Mouse (Mus musculus): ENCODE results near the gene Mctp1. TPM values are rescaled to one million over a fixed set of nuclear protein-coding genes. Genes with fewer than 3 reads are reported as not detected.
A peak's percentile ranks its signal among the peaks of the same experiment; 100 is the strongest.

The Mctp1 gene
- total RNA-seq, 2 experiments from 2014 or later = 31.9 to 36.7 TPM

DNA sequence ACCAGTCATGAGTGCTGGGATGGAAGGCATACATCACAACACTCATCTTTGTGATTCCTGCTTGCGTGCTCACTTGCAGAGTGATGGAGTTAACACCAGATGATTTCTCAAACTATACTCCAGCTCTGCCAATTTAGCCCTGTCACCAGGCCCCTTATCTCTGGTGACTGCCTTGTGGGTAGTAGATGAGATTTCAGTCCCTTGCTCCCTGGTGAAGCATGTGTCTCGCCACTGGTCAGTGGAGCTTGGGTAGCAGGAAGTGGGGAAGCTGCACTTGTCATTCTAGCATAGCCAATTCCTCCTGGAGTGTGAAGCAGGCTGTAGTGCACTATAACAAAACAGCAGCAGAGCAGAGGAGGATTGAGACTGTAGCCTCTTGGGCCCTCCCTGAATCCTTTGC is 208.6 kb downstream of the Mctp1 start:
- intact Hi-C loops (cut with DNase I) = no loop called here
- no peak for DNase-seq

GRCm38 (mm10) chr13:76597005-76597404 is 212.7 kb downstream of the Mctp1 start:
- intact Hi-C loops (cut with DNase I) = no loop called here
- no peak for DNase-seq

- no peak for DNase-seq
- intact Hi-C loops (cut with DNase I) = no loop called here
Measured at GRCm38 (mm10) chr13:76609425-76609824, 225.1 kb downstream of the Mctp1 start.

DNA sequence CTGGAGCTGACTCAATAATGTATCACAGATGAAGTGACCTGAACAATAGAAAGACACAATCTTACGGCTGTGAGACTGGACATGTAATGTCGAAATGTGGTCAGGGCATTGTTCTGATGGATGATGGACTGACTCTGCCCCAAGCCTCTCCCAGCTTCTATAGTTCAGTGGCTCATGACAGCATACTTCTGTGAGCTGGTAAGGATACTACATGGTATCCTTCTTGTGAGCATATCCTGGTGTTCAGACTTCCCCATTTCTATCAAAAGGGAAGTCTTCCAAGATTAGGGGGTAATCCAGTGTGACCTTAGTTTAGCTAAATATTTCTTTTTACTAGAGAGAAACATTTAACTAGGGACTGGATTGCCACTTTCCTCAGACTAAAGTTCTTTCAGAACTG is 227.2 kb downstream of the Mctp1 start:
- intact Hi-C loops (cut with DNase I) = no loop called here
- DNase-seq = no peak

- intact Hi-C loops (cut with DNase I) = no loop called here
Measured at GRCm38 (mm10) chr13:76620111-76620510, 235.8 kb downstream of the Mctp1 start.

GRCm38 (mm10) chr13:76620525-76620924 is 236.2 kb downstream of the Mctp1 start:
- intact Hi-C loops (cut with DNase I) = no loop called here
- DNase-seq = no peak

More at GRCm38 (mm10) chr13:76620111-76620510, 235.8 kb downstream of the Mctp1 start:
- no peak for DNase-seq

GRCm38 (mm10) chr13:76633707-76634106 is 249.4 kb downstream of the Mctp1 start:
- DNase-seq = no peak
- intact Hi-C loops (cut with DNase I) = no loop called here

DNA sequence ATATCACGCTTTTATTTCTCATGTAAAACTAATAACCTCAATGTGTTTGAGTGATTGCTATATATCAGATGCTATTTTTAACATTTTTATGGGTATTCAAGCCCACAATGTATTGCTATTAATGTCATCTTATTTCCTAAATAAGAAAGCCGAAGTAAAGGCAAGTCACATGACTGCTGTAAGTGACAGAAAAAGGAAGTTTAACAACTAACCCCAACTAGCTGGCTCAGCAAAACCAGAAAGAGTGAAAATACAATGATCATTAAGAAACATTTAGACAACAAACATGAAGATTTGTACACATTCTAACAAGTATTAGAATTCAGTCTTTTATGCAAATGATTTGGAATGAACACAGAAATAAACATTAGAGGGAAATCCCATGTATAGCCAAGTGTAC is 253.9 kb downstream of the Mctp1 start:
- no peak for DNase-seq
- intact Hi-C loops (cut with DNase I) = no loop called here

- intact Hi-C loops (cut with DNase I) = no loop called here
Measured at GRCm38 (mm10) chr13:76659523-76659922, 275.2 kb downstream of the Mctp1 start.

GRCm38 (mm10) chr13:76681286-76681685 is 297.0 kb downstream of the Mctp1 start:
- DNase-seq = no peak
- intact Hi-C loops (cut with DNase I) = loop anchor here (5.0 to 10.0 kb wide), 2 partner anchors 266 to 469 kb away; no protein-coding TSS in a partner anchor

More at GRCm38 (mm10) chr13:76659523-76659922, 275.2 kb downstream of the Mctp1 start:
- DNase-seq = no peak

- DNase-seq = no peak
- intact Hi-C loops (cut with DNase I) = loop anchor here (10.0 kb wide), 1 partner anchor 275 kb away; no protein-coding TSS in a partner anchor
Measured at GRCm38 (mm10) chr13:76689349-76689748, 305.0 kb downstream of the Mctp1 start.

- intact Hi-C loops (cut with DNase I) = no loop called here
- no peak for DNase-seq
Measured at GRCm38 (mm10) chr13:76690143-76690542, 305.8 kb downstream of the Mctp1 start.

DNA sequence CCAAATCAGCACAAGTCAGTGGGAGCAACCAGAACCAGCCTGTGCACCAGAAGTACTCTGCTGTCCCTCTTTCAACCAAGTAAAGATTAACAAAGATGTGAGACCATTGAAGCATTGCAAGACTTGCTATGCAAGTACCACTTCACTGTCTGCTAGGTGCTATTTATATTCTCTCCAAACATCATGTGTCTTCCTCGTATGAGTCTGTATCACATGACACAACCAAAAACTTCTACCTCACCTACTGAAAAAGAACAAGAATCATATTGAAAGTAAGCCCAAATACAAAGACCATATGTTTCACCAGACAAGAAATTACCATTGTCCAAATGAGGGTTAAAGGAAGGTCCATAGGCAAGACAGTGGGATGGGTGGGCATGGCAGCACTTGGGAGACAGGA is 306.4 kb downstream of the Mctp1 start:
- intact Hi-C loops (cut with DNase I) = no loop called here
- DNase-seq = no peak

- DNase-seq = no peak
- intact Hi-C loops (cut with DNase I) = no loop called here
Measured at GRCm38 (mm10) chr13:76734013-76734412, 349.7 kb downstream of the Mctp1 start.

DNA sequence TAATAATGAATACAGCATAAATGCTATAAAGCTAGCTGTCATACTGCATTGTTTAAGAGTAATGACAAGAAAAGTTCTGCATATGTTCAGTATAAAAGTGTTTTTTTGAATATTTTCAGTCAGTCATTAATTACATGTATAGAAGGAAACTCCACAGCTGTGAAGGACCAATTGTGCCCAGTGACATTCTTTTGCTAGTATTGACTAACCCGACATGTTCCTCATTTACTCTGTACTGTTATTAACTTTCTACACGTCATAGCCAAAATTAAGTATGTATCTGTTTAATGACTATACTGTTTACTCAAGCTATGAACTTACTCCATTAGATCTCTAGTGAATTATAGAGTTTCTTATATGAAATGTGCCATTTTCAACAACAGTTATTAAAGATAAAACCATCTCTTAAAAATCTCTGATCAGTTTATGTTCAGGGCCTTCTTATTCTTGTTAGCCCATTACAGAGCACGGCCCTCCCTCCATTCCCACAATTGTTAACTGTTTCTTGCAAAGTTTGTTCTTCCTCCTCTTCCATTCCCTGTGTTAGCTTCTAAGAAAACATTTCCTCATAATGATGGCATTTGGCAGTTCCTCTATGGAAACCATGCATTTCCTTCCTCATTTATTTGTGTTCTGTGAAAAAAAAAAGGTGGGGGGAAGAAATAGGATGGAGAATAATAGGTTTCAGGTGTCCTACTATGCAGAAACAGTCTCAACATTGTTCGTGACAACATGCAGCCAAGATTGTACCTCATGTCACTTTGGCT is 366.5 kb downstream of the Mctp1 start:
- intact Hi-C loops (cut with DNase I) = no loop called here
- DNase-seq = no peak

- DNase-seq = peak; percentile 22
- intact Hi-C loops (cut with DNase I) = no loop called here
Measured at GRCm38 (mm10) chr13:76759832-76760490, 375.6 kb downstream of the Mctp1 start.

- DNase-seq = no peak
- intact Hi-C loops (cut with DNase I) = no loop called here
Measured at GRCm38 (mm10) chr13:76799662-76800061, 415.3 kb downstream of the Mctp1 start.

DNA sequence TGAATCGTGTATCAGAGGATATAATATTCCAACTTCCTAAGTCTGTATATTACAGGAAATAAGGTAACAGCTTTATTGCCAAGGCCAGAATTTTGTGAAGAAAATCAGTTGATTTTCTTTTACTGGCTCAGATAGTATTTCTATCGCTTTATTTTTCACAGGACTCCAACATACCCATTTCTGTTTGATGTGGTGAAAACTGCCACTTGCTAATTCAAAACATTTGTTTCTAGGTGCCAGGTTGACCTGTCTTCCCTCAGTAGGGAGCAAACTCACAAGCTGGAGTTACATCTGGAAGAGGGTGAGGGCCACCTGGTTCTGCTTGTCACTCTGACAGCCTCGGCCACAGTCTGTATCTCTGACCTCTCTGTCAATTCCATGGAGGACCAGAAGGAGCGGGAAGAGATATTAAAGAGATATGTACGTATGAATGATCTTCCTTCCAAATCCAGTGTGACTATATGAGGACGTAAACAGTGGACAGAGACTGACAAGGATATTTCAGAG is 416.8 kb downstream of the Mctp1 start:
- no peak for DNase-seq
- intact Hi-C loops (cut with DNase I) = no loop called here

DNA sequence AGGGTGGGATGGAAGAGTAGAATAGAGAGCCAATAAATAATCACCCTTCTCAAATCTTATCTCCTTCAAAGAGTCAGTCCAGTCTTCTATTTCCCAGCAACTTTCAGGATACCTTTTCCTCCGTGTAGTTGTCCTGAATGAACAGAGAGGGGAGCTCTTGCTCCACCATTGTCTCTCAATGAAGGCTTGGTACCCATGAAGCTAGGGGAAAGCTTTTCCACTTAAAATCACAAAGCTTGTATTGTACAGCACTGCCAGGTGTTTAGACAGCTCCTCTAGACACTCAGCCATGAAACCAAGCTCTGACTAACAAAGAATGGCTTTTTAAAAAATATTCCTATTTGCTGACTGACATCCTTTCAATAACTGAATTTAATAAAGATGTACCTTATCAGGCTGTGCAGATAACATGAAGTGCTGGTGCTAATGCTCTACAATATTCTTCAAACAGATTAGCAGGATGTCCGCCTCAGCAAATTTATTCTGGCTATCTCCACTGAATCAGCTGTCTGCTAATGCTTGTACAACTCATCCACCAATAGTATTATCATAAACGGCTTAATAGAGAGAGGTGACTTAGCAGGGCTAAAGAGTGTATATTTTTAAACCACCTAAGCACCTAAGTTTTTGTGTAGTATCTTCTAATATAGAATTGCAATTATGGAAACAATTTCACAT is 417.9 kb downstream of the Mctp1 start:
- DNase-seq = no peak
- intact Hi-C loops (cut with DNase I) = no loop called here

- intact Hi-C loops (cut with DNase I) = no loop called here
- no peak for DNase-seq
Measured at GRCm38 (mm10) chr13:76802926-76803325, 418.6 kb downstream of the Mctp1 start.

GRCm38 (mm10) chr13:76803799-76804198 is 419.5 kb downstream of the Mctp1 start:
- intact Hi-C loops (cut with DNase I) = no loop called here
- DNase-seq = no peak
